Comparison of ENCODE assay signal across 10 mouse cellular contexts in the genomic region with DNA sequence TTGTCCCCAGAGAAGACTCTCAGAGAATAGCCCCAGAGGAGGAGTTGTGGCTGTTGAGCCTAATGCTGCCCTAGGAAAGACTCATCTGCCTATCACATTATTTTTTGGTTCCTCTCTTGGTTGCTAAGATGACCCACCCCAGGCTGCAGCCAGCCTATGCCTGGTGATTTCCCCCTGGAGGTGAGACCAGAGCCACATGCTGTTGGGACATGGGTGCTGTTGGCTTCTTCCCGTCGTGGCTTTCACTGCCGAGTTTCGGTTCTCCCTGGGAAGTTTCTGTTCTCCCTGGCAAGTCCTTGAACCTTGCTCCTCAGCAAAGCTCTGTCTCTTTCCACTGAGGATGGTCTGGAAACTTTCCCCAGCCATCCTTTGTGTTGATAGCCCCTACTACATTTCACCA. TPM values are rescaled to one million over a fixed set of nuclear protein-coding genes. Genes with fewer than 3 reads are reported as not detected.
DNase-seq lines count a peak whose midpoint lies in the region; TF ChIP-seq lines count a peak whose summit lies in the region.
"Had no signal": no experiment of that assay in that cellular context is flagged by ENCODE, and none has a peak within 500 bp of the region (broad histone marks: within the 10 kb centered on the region; RNA-seq: fewer than 3 reads in every experiment).

No protein-coding gene starts in this region.

- H3K4me1 ChIP-seq in heart, adult 2 months (ENCODE audit: control insufficient read depth, insufficient read depth, low read length), result no peaks in the 10 kb centered on the region
- no peaks in the 10 kb centered on the region for H3K4me1 ChIP-seq in brown adipose tissue, adult 24 weeks (ENCODE audit: control insufficient read depth, insufficient read depth, insufficient read length, low read length)
- H3K4me1 ChIP-seq: hindbrain, embryonic 13.5 days had no signal

- 71% methylated on average over 4 of the region's 4 CpGs for WGBS in heart, adult 2 months

- no peak overlapping the region for H3K27ac ChIP-seq in heart, adult 2 months
- H3K27ac ChIP-seq in brown adipose tissue, adult 24 weeks (replicated peaks; ENCODE audit: low read depth, low read length), result peak overlapping the region; percentile 59
- H3K27ac ChIP-seq: hindbrain, embryonic 13.5 days had no signal

- peak in 1 of 2 experiments; percentile 65 for DNase-seq in heart, adult 2 months
- no peak for DNase-seq in heart, postnatal 14 days
- DNase-seq in lung, postnatal 25 days (ENCODE audit: low spot score), result peak; percentile 43
- DNase-seq in lung, postnatal 10 days, result no peak
- DNase-seq in splenic B cell, adult 2 months (ENCODE audit: low read depth, low spot score), result peak; percentile 8
- no peak for DNase-seq in cerebellum, postnatal 10 days
- DNase-seq: kidney, adult 18-20 months; left cerebral cortex, postnatal 4 days had no signal

- intact Hi-C loops in heart, adult 2 months (cut with DNase I), result no loop called here
- intact Hi-C loops in heart, postnatal 14 days (cut with DNase I), result no loop called here

- no peak overlapping the region for H3K9ac ChIP-seq in heart, adult 2 months (ENCODE audit: low read depth, low read length)
- H3K9ac ChIP-seq: hindbrain, embryonic 13.5 days had no signal

- H3K36me3 ChIP-seq in heart, adult 2 months (ENCODE audit: control insufficient read depth, insufficient read depth, low read length), result no peaks in the 10 kb centered on the region
- no peaks in the 10 kb centered on the region for H3K36me3 ChIP-seq in splenic B cell, adult 2 months (ENCODE audit: control insufficient read depth, insufficient read depth, low read length, poor library complexity, severe bottlenecking)
- H3K36me3 ChIP-seq: hindbrain, embryonic 13.5 days had no signal

- H3K79me2 ChIP-seq in heart, adult 2 months (replicated peaks; ENCODE audit: control insufficient read depth, insufficient read depth, low read length), result no peaks in the 10 kb centered on the region

- TF ChIP-seq EP300 in heart, adult 2 months (IDR thresholded peaks at IDR 0.05; ENCODE audit: insufficient read depth, low read depth, low read length), result 0 out of 2 replicates have a peak, but pooled peaks have one; percentile 39

- no peaks in the 10 kb centered on the region for H3K27me3 ChIP-seq in heart, adult 2 months (ENCODE audit: control insufficient read depth, insufficient read depth, low read length)
- H3K27me3 ChIP-seq in splenic B cell, adult 2 months (ENCODE audit: control insufficient read depth, insufficient read depth, low read length, poor library complexity, severe bottlenecking), result no peaks in the 10 kb centered on the region
- H3K27me3 ChIP-seq: hindbrain, embryonic 13.5 days had no signal

- H3K4me3 ChIP-seq in heart, adult 2 months, result no peak overlapping the region
- H3K4me3 ChIP-seq in brown adipose tissue, adult 24 weeks (ENCODE audit: insufficient read depth, low read depth, low read length), result no peak overlapping the region
- H3K4me3 ChIP-seq: hindbrain, embryonic 13.5 days had no signal

- TF ChIP-seq POLR2A in heart, adult 2 months (IDR thresholded peaks at IDR 0.05; ENCODE audit: insufficient read depth, low read depth, low read length), result no peak

- no peak for TF ChIP-seq CTCF in heart, adult 2 months (IDR thresholded peaks at IDR 0.05)

RNA-seq across cellular contexts. Expression of gene Ctsh, which starts 20.0 kb away (rescaled TPM):
- total RNA-seq in heart, adult 2 months (2021), result 10 to 100 TPM; 47.9 to 51.4 TPM
- polyA plus RNA-seq in heart, adult 2 months (2012; rRNA removed), result 30.7 and 50.6 TPM in 2 replicates
- total RNA-seq in heart, postnatal 14 days (2021), result 10 to 100 TPM; 39.9 to 40.0 TPM
- 22.4 and 24.0 TPM in 2 replicates for polyA plus RNA-seq in brown adipose tissue, adult 24 weeks (2012; ENCODE audit: insufficient read depth, insufficient read length, missing spikeins)

Comparison
In these comparisons a context has a peak if more than half of its experiments do, and no peak if none do; other contexts are left out.
1. DNase-seq: peak in lung, postnatal 25 days (single experiment) and splenic B cell, adult 2 months (single experiment); none in heart, postnatal 14 days (0 of 2), lung, postnatal 10 days (single experiment) and cerebellum, postnatal 10 days (0 of 2).